Comparison of ENCODE assay signal across 8 mouse cellular contexts in genomic region chr2:167942926-167943633, GRCm38 (mm10). TPM values are rescaled to one million over a fixed set of nuclear protein-coding genes. Genes with fewer than 3 reads are reported as not detected.
DNase-seq lines count a peak whose midpoint lies in the region; ATAC-seq and TF ChIP-seq lines count a peak whose summit lies in the region.

No protein-coding gene starts in this region.

- H3K36me3 ChIP-seq in forebrain, embryonic 14.5 days (ENCODE audit: control insufficient read depth, insufficient read depth, low read length) = peaks cover 6% of the 10 kb centered on the region; the same call in 1 of the 2 replicates
- H3K36me3 ChIP-seq in hindbrain, embryonic 13.5 days = no peaks in the 10 kb centered on the region
- no peaks in the 10 kb centered on the region for H3K36me3 ChIP-seq in spleen, adult 2 months (ENCODE audit: control insufficient read depth, insufficient read depth, low read length)

- peak overlapping the region; percentile 74 for H3K27ac ChIP-seq in forebrain, embryonic 14.5 days (ENCODE audit: low read depth, low read length)
- peak overlapping the region; percentile 83 for H3K27ac ChIP-seq in hindbrain, embryonic 13.5 days
- H3K27ac ChIP-seq in spleen, adult 2 months (ENCODE audit: insufficient read depth, low read length) = peak overlapping the region; percentile 97

- peaks cover 41% of the 10 kb centered on the region for H3K4me1 ChIP-seq in forebrain, embryonic 14.5 days (ENCODE audit: control insufficient read depth, insufficient read depth, low read length)
- peaks cover 88% of the 10 kb centered on the region for H3K4me1 ChIP-seq in hindbrain, embryonic 13.5 days (replicated peaks)
- H3K4me1 ChIP-seq in spleen, adult 2 months (ENCODE audit: control insufficient read depth, insufficient read depth, insufficient read length) = peaks cover 77% of the 10 kb centered on the region

- ATAC-seq in forebrain, embryonic 14.5 days = no peak
- ATAC-seq in hindbrain, embryonic 13.5 days (ENCODE audit: low FRiP score) = no peak

- no peak overlapping the region for H3K4me3 ChIP-seq in forebrain, embryonic 14.5 days (ENCODE audit: low read depth, low read length)
- H3K4me3 ChIP-seq in hindbrain, embryonic 13.5 days = no peak overlapping the region
- peak overlapping the region; percentile 45; the same call in 1 of the 2 replicates for H3K4me3 ChIP-seq in spleen, adult 2 months (ENCODE audit: extremely low read depth, insufficient read depth, insufficient read length)

- no peaks in the 10 kb centered on the region for H3K9me3 ChIP-seq in forebrain, embryonic 14.5 days (replicated peaks; ENCODE audit: control insufficient read depth, low read length)
- H3K9me3 ChIP-seq in hindbrain, embryonic 13.5 days = no peaks in the 10 kb centered on the region

- 73% methylated on average over 12 of the region's 12 CpGs for WGBS in forebrain, embryonic 14.5 days
- 72% methylated on average over 12 of the region's 12 CpGs for WGBS in hindbrain, embryonic 13.5 days
- WGBS in spleen, adult 2 months = 6% methylated on average over 12 of the region's 12 CpGs

- no peak for TF ChIP-seq CTCF in spleen, adult 2 months (IDR thresholded peaks at IDR 0.05; ENCODE audit: extremely low read depth, insufficient read depth, insufficient read length, insufficient replicate concordance)

- 0 out of 2 replicates have a peak overlapping the region, but pooled peaks have one; percentile 26 for H3K9ac ChIP-seq in forebrain, embryonic 14.5 days (ENCODE audit: low read length)
- no peak overlapping the region for H3K9ac ChIP-seq in hindbrain, embryonic 13.5 days

- DNase-seq in adrenal gland, postnatal 10 days = peak; percentile 45
- DNase-seq in adrenal gland, adult 18-20 months (ENCODE audit: low spot score in 2 of 2) = no peak
- peak; percentile 78 for DNase-seq in 416B (ENCODE audit: low read depth)
- DNase-seq in forebrain, embryonic 14.5 days (ENCODE audit: low spot score) = no peak
- peak; percentile 76 for DNase-seq in lung, postnatal 10 days
- DNase-seq in spleen, adult 2 months (ENCODE audit: low read depth in 1 of 2, low spot score in 2 of 2) = peak in 1 of 2 experiments; percentile 71
- no peak for DNase-seq in layer of hippocampus, adult 9-10 months (ENCODE audit: low spot score)

- H3K27me3 ChIP-seq in forebrain, embryonic 14.5 days (replicated peaks; ENCODE audit: control insufficient read depth, insufficient read depth, low read length) = no peaks in the 10 kb centered on the region
- no peaks in the 10 kb centered on the region for H3K27me3 ChIP-seq in hindbrain, embryonic 13.5 days
- no peaks in the 10 kb centered on the region for H3K27me3 ChIP-seq in spleen, adult 2 months (ENCODE audit: control insufficient read depth, insufficient read depth, low read length)

- peak overlapping the region; percentile 0; the same call in 1 of the 2 replicates for H3K4me2 ChIP-seq in forebrain, embryonic 14.5 days (ENCODE audit: low read length)
- peak overlapping the region; percentile 19; the same call in 1 of the 2 replicates for H3K4me2 ChIP-seq in hindbrain, embryonic 13.5 days

- TF ChIP-seq POLR2A in spleen, adult 2 months (IDR thresholded peaks at IDR 0.05; ENCODE audit: low read depth, low read length) = no peak

RNA-seq across cellular contexts. Expression of gene Ptpn1, which starts 11.2 kb away (rescaled TPM):
- total RNA-seq in adrenal gland, postnatal 10 days (2021) = 10 to 100 TPM; 43.1 to 50.2 TPM
- 10 to 100 TPM; 56.6 to 64.4 TPM for total RNA-seq in adrenal gland, adult 18-20 months (2021)
- 65.1 and 79.2 TPM in 2 replicates for polyA plus RNA-seq in forebrain, embryonic 14.5 days (2014; fragmentation: Nextera tagmentation; extraction: Ambion mirVana)
- 96.3 and 98.0 TPM in 2 replicates for polyA plus RNA-seq in hindbrain, embryonic 13.5 days (2015; fragmentation: Nextera tagmentation; extraction: Ambion mirVana)
- polyA plus RNA-seq in spleen, adult 2 months (2012; rRNA removed) = 83.8 and 110 TPM in 2 replicates

Comparison
In these comparisons a context has a peak if more than half of its experiments do, and no peak if none do; other contexts are left out.
1. DNase-seq: peak in adrenal gland, postnatal 10 days (single experiment), 416B (single experiment) and lung, postnatal 10 days (single experiment); none in adrenal gland, adult 18-20 months (0 of 2), forebrain, embryonic 14.5 days (single experiment) and layer of hippocampus, adult 9-10 months (single experiment).
2. Peak in every context shown above with its lines, with median percentiles within 50 percentile points of each other: H3K27ac ChIP-seq.